Mouse (Mus musculus): ENCODE data around the gene Cwc27. TPM values are rescaled to one million over a fixed set of nuclear protein-coding genes. Genes with fewer than 3 reads are reported as not detected.
A peak's percentile ranks its signal among the peaks of the same experiment; 100 is the strongest.

Gene Cwc27
- polyA plus RNA-seq, 1 experiment from 2014 or later: 25.8 TPM

GRCm38 (mm10) chr13:104594820-104595351 lies 222.1 kb downstream of the Cwc27 start:
- ATAC-seq (ENCODE audit: low read depth): peak; percentile 88
- Histone ChIP-seq H3K4me2 (no peak overlapping the region), H3K36me3 (no peaks in the 10 kb centered on the region), H3K4me1 (replicated peaks) (peaks cover 11% of the 10 kb centered on the region), H3K4me3 (no peak overlapping the region), H3K9ac (no peak overlapping the region), H3K27me3 (no peaks in the 10 kb centered on the region; the same call in 1 of the 2 replicates), H3K27ac (replicated peaks) (peak overlapping the region; percentile 52; the same call in 1 of the 2 replicates), H3K9me3 (no peaks in the 10 kb centered on the region)
- WGBS: 15% methylated on average over 4 of the region's 4 CpGs

DNA sequence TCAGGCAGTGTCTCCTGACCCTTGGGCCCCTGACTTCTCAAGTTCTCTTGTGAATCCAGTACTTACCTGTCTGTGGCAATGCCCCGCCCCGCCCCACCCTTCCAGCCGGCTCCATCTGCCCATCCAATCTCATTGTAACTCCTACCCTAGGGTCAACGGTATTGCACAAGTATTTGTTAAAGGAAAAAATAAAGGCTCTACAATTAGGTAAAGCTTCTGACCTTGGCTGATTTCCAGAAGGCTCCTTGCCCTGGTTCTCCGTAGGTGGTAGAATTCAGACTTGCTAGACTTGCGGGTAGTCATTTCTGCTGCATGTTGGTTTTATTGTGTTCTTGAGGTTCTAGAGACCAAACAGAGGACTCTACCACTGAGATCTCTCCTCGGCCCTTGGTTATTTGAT lies 226.0 kb downstream of the Cwc27 start:
- 90% methylated on average over 7 of the region's 7 CpGs for WGBS

DNA sequence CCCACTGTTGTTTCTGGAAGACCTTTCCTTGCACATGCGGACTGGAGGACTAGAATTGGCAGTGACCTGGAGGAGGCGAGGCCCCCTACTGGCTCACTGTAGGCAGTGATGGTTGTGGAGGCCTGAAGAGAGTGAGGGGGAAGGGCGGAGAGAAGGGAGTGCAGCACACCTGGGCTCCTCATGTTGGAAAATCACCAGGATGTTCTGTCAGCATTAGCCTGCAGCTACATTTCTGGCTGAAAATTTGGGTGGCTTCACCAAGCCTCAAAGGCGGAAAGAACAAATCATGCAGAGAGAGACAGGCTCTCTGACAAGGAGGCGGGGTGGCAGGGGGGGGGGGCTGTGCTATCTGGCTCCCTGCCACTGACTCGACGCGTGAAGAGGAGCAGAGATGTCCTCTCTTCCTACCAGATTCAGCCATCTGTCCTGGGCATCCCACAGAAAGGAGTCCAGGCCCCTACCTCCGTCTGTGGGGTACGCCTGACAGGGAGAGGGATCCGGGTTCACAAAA lies 226.8 kb downstream of the Cwc27 start:
- H3K27ac ChIP-seq (replicated peaks): no peak overlapping the region
- no peak overlapping the region for H3K9ac ChIP-seq
- H3K4me1 ChIP-seq (replicated peaks): peaks cover 7% of the 10 kb centered on the region
- H3K4me2 ChIP-seq: no peak overlapping the region
- H3K36me3 ChIP-seq: no peaks in the 10 kb centered on the region
- H3K9me3 ChIP-seq: no peaks in the 10 kb centered on the region
- no peak overlapping the region for H3K4me3 ChIP-seq
- no peaks in the 10 kb centered on the region; the same call in 1 of the 2 replicates for H3K27me3 ChIP-seq
- ATAC-seq (ENCODE audit: low read depth): peak; percentile 46; the same call in 1 of the 2 replicates
- 48% methylated on average over 11 of the region's 11 CpGs for WGBS

More for the DNA sequence above, 226.0 kb downstream of the Cwc27 start:
- no peaks in the 10 kb centered on the region for H3K36me3 ChIP-seq
- H3K9ac ChIP-seq: no peak overlapping the region
- no peaks in the 10 kb centered on the region; the same call in 1 of the 2 replicates for H3K27me3 ChIP-seq
- no peak overlapping the region for H3K27ac ChIP-seq (replicated peaks)
- H3K4me1 ChIP-seq (replicated peaks): peaks cover 11% of the 10 kb centered on the region
- ATAC-seq (ENCODE audit: low read depth): no peak
- no peaks in the 10 kb centered on the region for H3K9me3 ChIP-seq
- H3K4me3 ChIP-seq: no peak overlapping the region
- H3K4me2 ChIP-seq: no peak overlapping the region

DNA sequence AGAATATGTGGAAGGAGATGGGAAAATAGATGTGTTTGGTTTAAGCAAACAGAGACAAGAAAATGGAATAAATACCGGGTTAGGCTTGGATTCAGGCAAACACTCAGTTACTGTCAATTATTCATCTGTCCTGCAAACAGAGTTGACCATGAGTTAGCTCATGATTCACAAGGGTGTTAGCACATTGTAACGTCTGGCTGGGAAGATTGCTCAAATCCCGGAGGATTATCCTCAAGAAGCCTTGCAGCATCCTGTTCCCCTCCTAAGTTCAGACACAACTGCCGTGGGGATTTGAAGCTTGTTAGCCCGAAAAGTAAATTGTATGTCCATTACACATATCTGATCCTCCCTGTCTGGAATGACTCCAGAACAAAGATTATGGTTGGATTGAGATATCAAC lies 228.6 kb downstream of the Cwc27 start:
- WGBS: 81% methylated on average over 5 of the region's 5 CpGs

More for the DNA sequence above, 228.6 kb downstream of the Cwc27 start:
- Histone ChIP-seq H3K4me2 (no peak overlapping the region), H3K36me3 (no peaks in the 10 kb centered on the region), H3K4me1 (replicated peaks) (peaks cover 6% of the 10 kb centered on the region; the same call in 1 of the 2 replicates), H3K4me3 (no peak overlapping the region), H3K9me3 (no peaks in the 10 kb centered on the region), H3K27ac (replicated peaks) (no peak overlapping the region), H3K27me3 (no peaks in the 10 kb centered on the region; the same call in 1 of the 2 replicates), H3K9ac (no peak overlapping the region)
- ATAC-seq (ENCODE audit: low read depth): no peak

Other genes starting within 250 kb of the Cwc27 start
- gene Srek1ip1, start 24.7 kb downstream of the Cwc27 start, polyA plus RNA-seq (2015; fragmentation: Nextera tagmentation; extraction: Ambion mirVana): 17.5 and 19.3 TPM in 2 replicates
- gene Shisal2b, start 46.8 kb upstream of the Cwc27 start, polyA plus RNA-seq (2015; fragmentation: Nextera tagmentation; extraction: Ambion mirVana): 0.71 and 0.72 TPM in 2 replicates
- gene Rgs7bp, start 237.8 kb upstream of the Cwc27 start, polyA plus RNA-seq (2015; fragmentation: Nextera tagmentation; extraction: Ambion mirVana): 10.9 and 14.0 TPM in 2 replicates

Measured in neural tube, embryonic 13.5 days (tissue).